Mouse (Mus musculus) right cerebral cortex, postnatal 14 days (tissue): Measurements from ENCODE around the gene Alx1.

ENCODE experiments used
- DNase-seq: peaks from one replicate; pipeline ENCODE4 v3.0.0; 2022

Gene Alx1

GRCm38 (mm10) chr10:103029730-103030490, at the start of gene Alx1:
Gene Alx1, minus strand, starts transcription at chr10:103030215.
- DNase-seq: no peak

- no peak for DNase-seq
These were observed 19.6 kb upstream of the Alx1 start for GRCm38 (mm10) chr10:103049593-103049992.

GRCm38 (mm10) chr10:103046623-103047022, 16.6 kb upstream of the Alx1 start:
- no peak for DNase-seq

DNA sequence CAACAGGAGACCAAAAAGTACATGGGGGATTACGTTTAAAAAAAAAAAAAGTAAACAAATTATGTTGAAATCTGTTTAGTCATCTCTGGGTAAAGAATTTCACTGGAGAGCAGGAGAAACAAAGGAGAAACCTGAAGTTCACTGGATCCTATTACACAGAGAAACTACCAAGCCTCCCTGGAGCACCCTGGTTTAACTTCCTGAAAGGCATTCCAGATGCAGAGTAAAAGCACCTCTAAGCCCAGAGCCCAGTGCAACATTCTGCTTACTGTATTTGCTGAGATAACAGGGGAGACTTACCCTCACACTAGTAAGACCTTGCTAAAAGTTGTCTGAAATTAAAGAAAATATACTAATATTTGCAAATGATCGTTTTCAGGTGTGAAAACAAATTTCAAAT, 15.0 kb upstream of the Alx1 start:
- DNase-seq: no peak

GRCm38 (mm10) chr10:103035002-103035640, 5.1 kb upstream of the Alx1 start:
- DNase-seq: no peak

GRCm38 (mm10) chr10:103030931-103031330, 916 bp upstream of the Alx1 start:
- no peak for DNase-seq

- no peak for DNase-seq
These were observed 784 bp downstream of the Alx1 start for GRCm38 (mm10) chr10:103029132-103029729.

DNA sequence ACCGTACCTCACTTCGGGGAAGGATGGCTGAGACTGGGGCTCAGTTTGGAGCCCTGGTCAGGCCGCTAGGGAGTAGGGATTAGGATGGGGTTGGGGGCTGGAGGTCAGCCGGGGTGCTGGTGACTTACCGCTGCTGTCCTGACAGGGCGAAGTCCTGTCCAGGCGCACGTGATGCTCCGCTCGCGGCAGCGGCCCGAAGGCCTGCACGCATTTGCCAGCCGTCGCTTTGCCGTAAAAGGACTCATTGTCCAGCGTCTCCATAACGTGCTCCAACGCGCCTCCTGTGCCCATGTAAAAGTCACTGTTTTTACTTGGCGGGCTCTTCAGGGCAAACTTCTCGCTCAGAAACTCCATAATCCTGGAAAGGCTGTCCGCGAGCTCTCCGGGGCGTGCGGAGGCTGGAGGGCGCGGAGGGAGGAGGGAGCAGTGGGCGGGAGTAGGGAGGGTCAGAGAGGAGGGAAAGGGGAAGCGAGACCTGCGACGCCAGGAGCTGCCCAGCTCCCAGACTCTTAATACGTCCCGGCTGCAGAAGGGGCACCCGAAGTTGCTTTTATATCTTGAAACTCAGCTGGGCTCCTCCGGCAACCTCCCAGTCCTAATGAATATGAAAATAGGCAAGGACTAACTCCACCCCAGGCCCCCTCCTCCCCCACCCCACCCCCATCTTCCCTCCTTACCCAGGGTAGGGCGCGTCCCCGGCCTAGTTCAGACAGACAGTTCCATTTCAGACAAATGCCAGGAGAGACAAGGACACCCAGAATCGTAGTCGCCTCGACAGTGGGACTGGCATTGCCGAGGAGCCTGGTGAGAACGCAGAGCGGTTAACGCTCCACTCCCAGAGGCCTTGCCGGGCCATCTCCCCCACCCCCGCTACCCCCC, 1.5 kb downstream of the Alx1 start:
- DNase-seq: no peak

- no peak for DNase-seq
These were observed 2.1 kb downstream of the Alx1 start for GRCm38 (mm10) chr10:103027931-103028252.

DNA sequence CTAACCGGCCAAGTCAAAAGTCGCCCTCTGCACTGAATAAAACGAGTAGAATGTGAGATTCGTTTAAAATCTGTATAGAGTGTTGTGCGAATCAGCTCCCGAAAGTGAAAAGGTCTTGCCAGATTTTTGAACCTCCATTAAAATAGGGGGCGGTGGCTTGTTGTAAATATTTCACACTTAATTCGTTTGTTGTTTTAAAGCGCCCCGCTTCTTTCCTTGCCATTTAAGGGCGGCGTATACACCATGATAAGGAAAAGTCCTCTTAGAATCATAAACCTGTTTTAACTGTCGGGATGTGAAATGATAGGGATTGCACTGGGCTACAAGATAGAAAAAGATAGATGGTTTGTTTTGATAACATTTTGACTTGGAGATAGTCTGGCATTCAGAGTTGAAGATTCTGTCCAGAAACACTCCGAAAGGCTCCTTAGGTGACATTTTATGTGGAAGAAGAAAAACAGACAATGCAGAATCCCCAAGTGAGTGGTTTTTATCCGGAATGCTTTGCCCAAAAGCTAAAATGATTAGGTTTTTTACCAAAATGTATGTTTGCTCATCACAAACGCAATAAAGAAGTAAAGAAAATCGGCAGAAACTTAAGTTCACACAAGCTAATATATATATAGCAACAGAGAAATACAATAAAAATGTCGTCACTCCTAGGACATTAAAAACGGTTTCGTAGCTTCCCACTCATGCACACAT, 2.6 kb downstream of the Alx1 start:
- no peak for DNase-seq

DNA sequence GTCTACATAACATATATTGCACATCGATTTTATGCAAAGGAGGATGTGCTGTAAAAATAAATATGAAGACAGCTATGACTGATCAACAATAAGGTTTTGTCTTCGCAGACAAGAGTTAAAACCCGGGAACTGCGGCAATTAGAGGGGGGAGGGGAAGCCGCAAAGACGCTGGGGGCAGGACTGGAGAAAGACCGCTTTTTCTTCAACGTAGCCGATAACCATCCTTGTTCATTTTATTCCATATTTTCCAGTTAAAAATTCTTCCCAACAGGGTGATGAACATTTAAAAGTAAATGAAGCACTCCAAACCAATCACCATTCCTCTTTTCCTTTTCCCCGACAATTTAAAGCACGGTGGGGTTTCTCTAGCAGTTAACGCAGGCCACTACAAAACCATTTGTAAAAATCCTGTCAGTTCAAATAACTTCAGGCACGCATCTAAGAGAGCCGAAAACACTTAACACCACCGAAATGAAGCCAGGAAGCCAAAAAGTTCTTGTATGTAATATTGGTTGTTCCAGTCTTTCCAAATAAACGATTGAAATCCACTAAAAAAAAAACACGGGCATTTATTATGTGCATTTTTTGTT, 3.3 kb downstream of the Alx1 start:
- no peak for DNase-seq

GRCm38 (mm10) chr10:103002556-103002955, 27.5 kb downstream of the Alx1 start:
- no peak for DNase-seq

DNA sequence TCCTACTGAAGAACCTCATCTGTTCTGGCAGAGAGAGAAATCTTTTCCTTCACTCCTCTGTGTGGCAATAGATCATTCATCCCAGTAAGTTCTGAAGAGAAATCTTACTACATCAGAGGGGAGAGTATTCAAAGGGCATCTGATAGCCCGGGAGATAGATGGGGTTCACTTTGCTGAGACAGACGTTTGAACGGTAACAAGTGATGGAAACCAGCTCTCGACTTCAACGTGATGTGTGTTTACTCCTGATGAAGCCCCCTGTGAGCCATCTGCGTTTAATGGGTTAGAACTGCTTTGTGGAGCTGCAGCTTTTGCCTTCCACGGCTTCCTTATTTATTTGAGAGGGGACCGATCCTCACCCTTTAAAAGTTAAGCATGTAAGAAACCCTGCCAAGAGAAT, 29.1 kb downstream of the Alx1 start:
- DNase-seq: no peak

DNA sequence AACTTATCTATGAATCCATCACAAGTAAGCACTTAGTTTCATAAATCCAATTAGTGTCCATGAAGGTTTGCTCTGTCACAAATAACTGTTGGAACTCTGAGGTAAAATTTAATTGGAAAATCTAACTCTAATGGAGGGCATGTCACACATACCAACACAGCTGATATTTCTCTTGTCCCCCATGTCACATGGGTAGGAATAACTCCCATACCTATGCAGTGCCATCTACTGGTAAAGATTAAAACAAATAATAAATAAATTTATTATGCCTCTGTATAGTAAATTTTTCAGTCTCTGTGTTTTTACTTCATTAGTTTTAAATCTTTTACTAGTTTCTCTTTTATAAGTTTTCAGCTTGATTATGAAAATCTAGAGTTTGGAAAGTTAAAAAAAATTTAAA, 30.4 kb downstream of the Alx1 start:
- DNase-seq: no peak

GRCm38 (mm10) chr10:102975106-102975505, 54.9 kb downstream of the Alx1 start:
- DNase-seq: no peak

DNA sequence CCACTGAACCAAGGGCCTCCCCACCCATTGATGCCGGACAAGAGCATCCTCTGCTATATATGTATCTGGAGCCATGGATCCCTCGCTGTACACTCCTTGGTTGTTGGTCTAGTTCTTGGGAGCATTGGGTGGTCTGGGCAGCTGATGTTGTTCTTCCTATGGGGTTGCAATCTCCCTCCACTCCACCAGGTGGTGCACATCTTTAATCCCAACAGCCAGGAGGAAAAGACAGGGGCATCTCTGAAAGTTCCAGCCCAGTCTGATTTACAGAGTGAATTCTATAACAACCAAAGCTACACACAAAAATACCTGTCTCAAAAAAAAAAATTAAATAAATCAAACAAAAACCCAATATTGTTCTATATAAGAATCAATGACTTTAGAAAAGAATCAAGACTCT, 70.4 kb downstream of the Alx1 start:
- DNase-seq: no peak
